Mouse (Mus musculus) heart, postnatal 0 days (tissue): ENCODE measurements around the gene Msh4. TPM values are rescaled to one million over a fixed set of nuclear protein-coding genes. Genes with fewer than 3 reads are reported as not detected.

Source experiments
- ATAC-seq: fragments of 200-750 bp; cut with Nextera tagmentation; 2 replicates; pipeline ENCODE4 v1.8.0; 2017; ENCODE audit warnings: low read depth, moderate number of reproducible peaks, moderate library complexity; ENCODE audit not compliant: insufficient read depth
- DNase-seq: peaks from one replicate; pipeline ENCODE4 v3.0.0-alpha.2; 2016; ENCODE audit warnings: low spot score
- H3K27ac ChIP-seq: fragments of 300-500 bp; sonication (generic); 2 replicates; pipeline ENCODE4 v1.5.1; 2014; ENCODE audit warnings: low read depth, mild to moderate bottlenecking
- H3K27me3 ChIP-seq: fragments of 300-500 bp; sonication (generic); 2 replicates; pipeline ENCODE4 v1.6.1; 2014; ENCODE audit warnings: low read length, mixed read lengths; ENCODE audit not compliant: control insufficient read depth, insufficient read depth
- H3K36me3 ChIP-seq: fragments of 300-500 bp; sonication (generic); replicated peaks from 2 replicates; pipeline ENCODE4 v1.6.1; 2014; ENCODE audit warnings: low read length, mixed read lengths; ENCODE audit not compliant: control insufficient read depth, insufficient read depth
- H3K4me1 ChIP-seq: fragments of 300-500 bp; sonication (generic); 2 replicates; pipeline ENCODE4 v1.6.1; 2014; ENCODE audit warnings: antibody characterized with exemption; ENCODE audit not compliant: control insufficient read depth, insufficient read depth
- H3K4me2 ChIP-seq: fragments of 300-500 bp; sonication (generic); 2 replicates; pipeline ENCODE4 v1.6.1; 2014; ENCODE audit warnings: low read depth, mild to moderate bottlenecking, low read length, moderate library complexity
- H3K4me3 ChIP-seq: fragments of 300-500 bp; sonication (generic); 2 replicates; pipeline ENCODE4 v1.5.1; 2014; ENCODE audit warnings: low read depth, low read length
- H3K9ac ChIP-seq: fragments of 300-500 bp; sonication (generic); replicated peaks from 2 replicates; pipeline ENCODE4 v1.6.1; 2014; ENCODE audit warnings: low read depth, low read length, mixed read lengths
- H3K9me3 ChIP-seq: fragments of 300-500 bp; sonication (generic); replicated peaks from 2 replicates; pipeline ENCODE4 v1.6.1; 2016; ENCODE audit warnings: low read length; ENCODE audit not compliant: control insufficient read depth
- CTCF ChIP-seq: IDR thresholded peaks from 2 replicates; pipeline ENCODE4 v1.5.1; 2016; ENCODE audit warnings: antibody characterized with exemption, control low read depth, low read depth
- EP300 ChIP-seq: IDR thresholded peaks from 2 replicates; pipeline ENCODE4 v1.6.1; 2016; ENCODE audit warnings: antibody characterized with exemption, low read depth
- WGBS: fragments of 180-500 bp; shearing (Covaris S2); extraction: QIAGEN DNeasy Blood & Tissue Kit; methylation state at CpG from one replicate; pipeline ENCODE4 v1.1.7; 2014; 5-methylcytosine and 5-hydroxymethylcytosine counted together
- polyA plus RNA-seq: library from polyadenylated mRNA; unstranded; fragments of >200 nt; fragmentation: Nextera tagmentation; extraction: Ambion mirVana; gene quantifications from 2 replicates; pipeline ENCODE4 v1.2.1, GENCODE M21; 2015
- total RNA-seq: library from RNA; depleted of rRNA; stranded (reverse); fragments of >200 nt; gene quantifications from 2 replicates; pipeline ENCODE4 v1.2.3, GENCODE M21; 2014; ENCODE audit warnings: low replicate concordance

Gene Msh4
- total and polyA plus RNA-seq, 2 experiments from 2014 or later = 0.07 TPM; not detected in 1

- Histone ChIP-seq H3K9me3 (no peaks in the 10 kb centered on the region), H3K27ac (peak overlapping the region; percentile 95), H3K9ac (peak overlapping the region; percentile 85), H3K27me3 (no peaks in the 10 kb centered on the region), H3K4me2 (peak overlapping the region; percentile 82), H3K4me3 (peak overlapping the region; percentile 75), H3K36me3 (peaks cover 26% of the 10 kb centered on the region), H3K4me1 (peaks cover 34% of the 10 kb centered on the region)
- DNase-seq (no peak), ATAC-seq (no peak)
- 36% methylated on average over 6 of the region's 6 CpGs for WGBS
- TF ChIP-seq EP300 (no peak), CTCF (no peak)
Measured at GRCm38 (mm10) chr3:153913510-153914243, 7.7 kb upstream of the Msh4 start.

- peaks cover 35% of the 10 kb centered on the region for H3K36me3 ChIP-seq
- H3K9ac ChIP-seq = peak within 1 kb of the TSS; percentile 85
- peak; percentile 89 for DNase-seq
- peak within 1 kb of the TSS; percentile 95 for H3K27ac ChIP-seq
- WGBS = under 1% methylated on average over 61 of the region's 65 CpGs
- TF ChIP-seq CTCF = no peak
- peak; percentile 94 for TF ChIP-seq EP300
- H3K4me1 ChIP-seq = peaks cover 40% of the 10 kb centered on the region
- peak; percentile 97 for ATAC-seq
- no peaks in the 10 kb centered on the region for H3K27me3 ChIP-seq
- peak within 1 kb of the TSS; percentile 75 for H3K4me3 ChIP-seq
- peak within 1 kb of the TSS; percentile 82 for H3K4me2 ChIP-seq
- H3K9me3 ChIP-seq = no peaks in the 10 kb centered on the region
Measured at GRCm38 (mm10) chr3:153912546-153913509, 6.9 kb upstream of the Msh4 start, which contains the start of gene Rabggtb. Gene Rabggtb, minus strand, starts transcription at chr3:153913009.

- ATAC-seq = no peak
- peak overlapping the region; percentile 95 for H3K27ac ChIP-seq
- no peaks in the 10 kb centered on the region for H3K27me3 ChIP-seq
- no peak for TF ChIP-seq EP300
- TF ChIP-seq CTCF = no peak
- WGBS = under 1% methylated on average over 12 of the region's 12 CpGs
- peak overlapping the region; percentile 75 for H3K4me3 ChIP-seq
- H3K36me3 ChIP-seq = peaks cover 43% of the 10 kb centered on the region
- peaks cover 40% of the 10 kb centered on the region for H3K4me1 ChIP-seq
- peak overlapping the region; percentile 85 for H3K9ac ChIP-seq
- H3K9me3 ChIP-seq = no peaks in the 10 kb centered on the region
- no peak for DNase-seq
- peak overlapping the region; percentile 82 for H3K4me2 ChIP-seq
Measured at GRCm38 (mm10) chr3:153911882-153912440, 6.0 kb upstream of the Msh4 start.

- 21% methylated on average over 8 of the region's 8 CpGs for WGBS
- peaks cover 40% of the 10 kb centered on the region for H3K4me1 ChIP-seq
- ATAC-seq = no peak
Measured at GRCm38 (mm10) chr3:153911197-153911881, 5.4 kb upstream of the Msh4 start.

More at GRCm38 (mm10) chr3:153911197-153911881, 5.4 kb upstream of the Msh4 start:
- Histone ChIP-seq H3K9me3 (no peaks in the 10 kb centered on the region), H3K27ac (peak overlapping the region; percentile 95), H3K9ac (peak overlapping the region; percentile 85), H3K36me3 (peaks cover 50% of the 10 kb centered on the region), H3K27me3 (no peaks in the 10 kb centered on the region), H3K4me3 (peak overlapping the region; percentile 75), H3K4me2 (peak overlapping the region; percentile 82)
- DNase-seq = peak; percentile 14
- TF ChIP-seq EP300 (no peak), CTCF (no peak)
